Mouse (Mus musculus): ENCODE measurements around the gene Cbfa2t2.

The Cbfa2t2 gene

GRCm38 (mm10) chr2:154426188-154426904 is 9.9 kb upstream of the Cbfa2t2 start:
- in situ Hi-C loops (cut with MboI): no loop called here

- in situ Hi-C loops (cut with MboI): no loop called here
Measured at GRCm38 (mm10) chr2:154426905-154427852, 9.1 kb upstream of the Cbfa2t2 start.

- in situ Hi-C loops (cut with MboI): no loop called here
Measured at GRCm38 (mm10) chr2:154427853-154428360, 8.4 kb upstream of the Cbfa2t2 start.

GRCm38 (mm10) chr2:154430566-154430965 is 5.7 kb upstream of the Cbfa2t2 start:
- in situ Hi-C loops (cut with MboI): no loop called here

GRCm38 (mm10) chr2:154432696-154433095 is 3.6 kb upstream of the Cbfa2t2 start:
- in situ Hi-C loops (cut with MboI): no loop called here

- in situ Hi-C loops (cut with MboI): no loop called here
Measured at GRCm38 (mm10) chr2:154433391-154433790, 2.9 kb upstream of the Cbfa2t2 start.

GRCm38 (mm10) chr2:154434690-154435089 is 1.6 kb upstream of the Cbfa2t2 start:
- in situ Hi-C loops (cut with MboI): no loop called here

GRCm38 (mm10) chr2:154436076-154436457 is 214 bp upstream of the Cbfa2t2 start:
- in situ Hi-C loops (cut with MboI): no loop called here

GRCm38 (mm10) chr2:154437191-154437527 is 878 bp downstream of the Cbfa2t2 start:
- in situ Hi-C loops (cut with MboI): no loop called here

DNA sequence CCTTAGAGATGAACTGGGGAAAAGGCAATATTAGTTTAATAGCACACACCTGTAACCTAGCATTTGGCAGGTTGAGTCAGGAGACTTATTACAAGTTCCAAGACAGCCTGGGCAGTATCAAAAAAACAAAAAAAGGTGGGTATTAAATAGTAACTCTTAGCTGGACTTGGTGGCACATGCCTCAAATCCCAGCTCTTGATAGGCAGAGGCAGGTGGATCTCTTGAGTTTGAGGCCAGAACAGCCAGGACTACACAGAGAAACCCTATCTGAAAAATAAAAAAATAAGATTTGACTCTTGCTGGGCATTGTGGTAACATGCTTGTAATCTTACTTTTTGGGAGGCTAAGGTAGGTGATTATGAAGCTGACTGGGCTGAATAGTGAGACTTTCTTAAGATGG is 4.2 kb downstream of the Cbfa2t2 start:
- in situ Hi-C loops (cut with MboI): no loop called here

DNA sequence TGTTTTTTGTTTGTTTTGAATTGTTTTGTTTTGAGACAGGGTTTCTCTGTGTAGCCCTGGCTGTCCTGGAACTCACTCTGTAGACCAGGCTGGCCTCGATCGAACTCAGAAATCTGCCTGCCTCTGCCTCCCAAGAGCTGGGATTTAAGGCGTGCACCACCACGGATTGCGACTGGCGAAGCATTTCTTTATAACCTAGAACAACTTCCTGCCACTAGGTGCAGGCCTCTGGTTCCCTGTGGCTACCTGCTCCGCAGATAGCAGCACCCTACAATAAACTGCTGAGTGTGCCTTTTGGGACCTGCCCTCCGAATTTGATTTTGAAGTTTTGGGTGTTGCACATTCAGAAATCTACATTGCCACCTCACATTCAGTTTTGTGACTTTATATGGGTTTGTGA is 11.5 kb downstream of the Cbfa2t2 start:
- in situ Hi-C loops (cut with MboI): no loop called here

DNA sequence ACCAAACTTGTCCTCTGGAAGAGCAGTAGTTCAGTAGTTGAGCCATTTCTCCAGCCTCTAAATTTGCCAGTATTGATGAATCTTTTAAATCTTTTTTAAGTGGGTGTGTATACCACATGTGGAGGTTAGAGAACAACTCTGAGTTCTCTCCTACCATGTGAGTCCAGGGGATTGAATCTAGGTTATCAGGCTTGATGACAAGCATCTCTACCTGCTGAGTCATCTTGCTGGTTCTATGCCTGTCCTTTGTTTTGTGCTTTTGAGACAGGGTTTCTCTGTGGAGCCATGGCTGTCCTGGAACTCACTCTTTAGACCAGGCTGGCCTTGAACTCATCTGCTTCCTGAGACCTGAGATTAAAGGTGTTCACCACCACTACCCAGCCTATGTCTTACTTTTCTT is 12.4 kb downstream of the Cbfa2t2 start:
- in situ Hi-C loops (cut with MboI): no loop called here

DNA sequence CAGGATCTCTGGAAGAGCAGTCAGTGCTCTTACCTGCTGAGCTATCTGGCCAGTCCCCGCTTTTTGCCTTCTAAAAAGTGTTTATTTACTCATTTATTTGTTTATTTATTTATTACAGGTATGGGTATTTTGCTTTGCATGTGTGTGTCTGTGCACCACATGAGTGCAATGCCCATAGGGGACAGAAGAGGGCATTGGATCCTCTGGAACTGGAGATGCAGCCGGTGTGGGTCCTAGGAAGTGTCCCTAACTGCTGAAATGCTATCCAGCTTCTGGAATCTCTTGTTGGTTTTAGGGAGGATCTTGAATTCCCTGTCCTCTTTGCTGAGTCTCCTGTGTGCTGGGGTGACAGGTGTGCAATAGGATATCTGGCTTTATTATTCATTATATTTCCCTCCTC is 16.7 kb downstream of the Cbfa2t2 start:
- in situ Hi-C loops (cut with MboI): no loop called here

DNA sequence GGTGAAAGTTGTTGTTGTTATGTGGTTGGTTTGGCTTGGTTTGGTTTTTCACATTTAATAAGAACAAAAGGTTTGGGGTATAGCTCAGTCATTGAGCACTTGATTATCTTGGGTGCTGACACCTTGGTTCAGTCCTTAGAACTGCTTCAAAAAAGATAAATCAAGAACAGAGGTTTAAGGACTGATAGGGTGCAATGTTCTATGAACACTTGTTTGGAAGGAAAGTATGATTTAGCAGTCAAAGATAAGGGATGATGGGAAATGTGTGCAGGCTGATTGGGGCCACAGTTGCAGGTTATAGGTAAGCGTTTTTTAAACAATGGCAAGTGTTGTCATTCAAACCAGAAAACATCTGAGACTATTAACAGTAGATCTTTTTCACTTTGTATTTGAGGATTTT is 17.8 kb downstream of the Cbfa2t2 start:
- in situ Hi-C loops (cut with MboI): no loop called here

DNA sequence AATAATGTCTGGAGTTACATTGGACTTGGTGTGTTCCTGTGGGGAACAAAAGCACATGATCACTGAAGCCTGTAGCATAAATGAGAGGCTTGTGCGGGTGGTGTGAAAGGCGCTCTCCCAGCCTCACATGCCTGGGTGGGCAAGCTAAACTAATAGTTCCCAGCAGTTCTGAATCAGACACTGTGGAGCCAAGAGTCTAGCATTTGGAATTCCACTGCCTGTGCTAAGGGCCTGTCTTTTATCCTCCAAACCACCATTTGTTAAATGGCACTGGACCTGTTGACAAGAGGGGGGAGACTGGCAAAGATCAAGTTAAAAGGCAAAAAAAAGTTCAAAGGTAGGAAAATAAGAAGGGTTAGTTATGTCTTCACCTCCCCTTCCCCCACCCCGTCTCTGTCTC is 18.3 kb downstream of the Cbfa2t2 start:
- in situ Hi-C loops (cut with MboI): no loop called here

- in situ Hi-C loops (cut with MboI): no loop called here
Measured at GRCm38 (mm10) chr2:154455776-154456175, 19.5 kb downstream of the Cbfa2t2 start.

DNA sequence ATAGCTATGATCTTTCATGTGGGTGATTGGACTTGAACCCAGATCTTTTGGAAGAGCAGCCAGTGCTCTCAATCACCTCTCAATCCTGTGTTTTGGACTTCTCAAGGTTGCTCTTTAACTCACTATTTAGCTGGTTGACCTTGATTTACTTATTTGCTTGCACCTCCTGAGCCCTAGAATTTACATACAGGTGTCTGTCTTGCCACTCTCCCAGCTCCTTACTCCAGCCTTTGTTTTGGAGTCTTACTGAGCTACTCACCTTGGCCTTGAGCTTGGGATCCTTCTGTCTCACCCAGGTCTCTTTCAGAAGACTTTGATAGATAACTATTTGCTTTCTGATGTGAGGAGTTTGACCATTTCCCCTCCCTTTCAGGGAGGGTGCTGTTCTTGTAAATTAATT is 20.3 kb downstream of the Cbfa2t2 start:
- in situ Hi-C loops (cut with MboI): no loop called here

DNA sequence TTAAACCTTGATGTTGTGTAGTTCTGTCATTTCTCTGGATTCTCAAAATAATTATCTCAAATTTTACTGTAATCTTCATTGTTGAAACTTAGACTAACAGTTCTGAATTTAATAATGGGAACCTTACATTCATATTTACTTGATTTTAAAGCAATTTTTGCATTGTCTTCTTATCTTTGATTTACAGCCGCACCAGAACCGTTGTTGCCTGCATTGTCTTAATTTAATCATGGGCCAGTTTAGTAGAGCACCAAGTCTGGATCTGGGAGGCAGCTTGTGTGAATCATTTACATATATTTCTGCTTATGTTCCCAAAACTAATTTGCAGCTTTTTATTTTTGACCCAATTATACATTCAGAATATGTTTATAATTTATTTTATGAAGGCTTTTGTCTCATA is 23.0 kb downstream of the Cbfa2t2 start:
- in situ Hi-C loops (cut with MboI): no loop called here

DNA sequence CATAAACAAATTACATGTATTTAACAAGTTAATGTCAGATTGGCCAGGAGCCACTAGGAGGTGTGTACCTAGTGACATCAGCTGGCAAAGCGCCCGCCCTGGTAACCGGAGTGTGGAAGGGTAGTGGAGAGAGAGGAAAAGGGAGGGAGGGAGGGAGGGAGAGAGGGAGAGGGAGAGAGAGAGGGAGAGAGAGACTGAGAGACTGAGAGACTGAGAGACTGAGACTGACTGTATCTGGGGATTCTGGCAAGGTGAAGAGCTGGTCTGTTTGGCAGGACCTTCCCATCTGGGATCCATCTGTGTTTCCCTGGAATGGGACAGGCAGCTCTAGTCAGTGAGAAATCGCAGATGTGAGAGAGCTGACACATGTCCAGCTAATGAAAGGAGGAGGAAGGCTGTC is 23.6 kb downstream of the Cbfa2t2 start:
- in situ Hi-C loops (cut with MboI): no loop called here

GRCm38 (mm10) chr2:154463621-154464198 is 27.4 kb downstream of the Cbfa2t2 start:
- in situ Hi-C loops (cut with MboI): no loop called here

DNA sequence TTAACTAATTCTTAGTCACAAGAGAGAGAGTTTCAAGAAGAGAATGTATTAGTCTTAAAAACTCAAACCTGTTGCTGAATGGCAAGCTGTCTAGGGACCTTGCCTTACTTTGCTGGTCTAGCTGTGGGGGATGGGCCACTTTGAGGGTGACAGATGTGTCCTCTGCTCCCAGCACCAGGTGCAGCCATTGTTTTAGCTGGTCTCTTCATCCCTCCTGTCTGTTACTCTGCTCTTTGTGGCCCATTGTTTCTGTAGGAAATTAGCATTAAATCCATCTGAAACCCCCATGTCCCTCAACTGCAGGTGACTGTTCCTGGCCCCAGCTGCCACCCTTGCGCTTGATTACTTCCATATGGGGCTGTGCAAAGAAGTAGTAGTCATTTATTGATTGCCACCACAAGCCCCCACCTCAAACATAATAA is 29.6 kb downstream of the Cbfa2t2 start:
- in situ Hi-C loops (cut with MboI): no loop called here

DNA sequence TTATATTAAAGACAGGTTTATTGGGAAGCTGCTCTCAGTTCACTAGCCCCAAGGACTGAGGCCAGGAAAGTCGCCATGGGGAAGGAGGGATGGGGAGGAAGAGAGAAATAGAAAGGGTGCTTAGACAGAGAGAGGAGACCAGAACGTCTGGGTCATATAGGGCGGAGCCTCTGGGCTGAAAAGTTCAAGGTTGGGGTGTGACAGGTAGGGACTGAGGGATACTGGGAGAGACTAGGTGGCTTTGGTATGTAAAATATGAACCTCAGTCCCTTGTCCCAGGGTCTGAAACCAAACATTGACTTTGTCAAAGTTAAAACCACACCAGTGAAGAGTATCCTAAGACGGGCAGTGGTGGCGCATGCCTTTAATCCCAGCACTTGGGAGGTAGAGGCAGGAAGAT is 30.9 kb downstream of the Cbfa2t2 start:
- in situ Hi-C loops (cut with MboI): no loop called here
